Mouse (Mus musculus): ENCODE results near the gene Rnf220.

DNA sequence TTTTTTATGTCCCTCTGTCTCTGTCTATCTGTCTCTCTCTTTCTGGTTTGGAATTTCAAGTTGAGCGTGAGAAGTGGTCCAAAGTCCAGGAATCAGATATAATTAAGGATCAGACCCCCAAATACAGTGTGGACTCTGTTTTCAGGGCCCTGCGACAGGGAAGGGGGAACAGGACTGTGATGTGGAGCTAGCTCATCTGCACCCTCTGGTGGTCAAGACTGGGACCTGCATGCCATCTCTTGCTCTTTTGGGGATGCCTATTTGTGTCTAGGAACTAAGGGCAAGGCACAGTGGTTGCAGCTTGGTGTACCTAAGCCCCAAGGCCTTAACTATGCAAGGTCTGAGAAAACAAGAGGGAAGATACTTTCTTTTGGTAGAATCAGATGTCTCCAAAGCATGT is 229.6 kb downstream of the Rnf220 start:
- TF ChIP-seq POLR2A (IDR thresholded peaks at IDR 0.05; ENCODE audit: low read depth, low read length) (no peak), CTCF (IDR thresholded peaks at IDR 0.05; ENCODE audit: extremely low read depth, insufficient read length, insufficient replicate concordance, low read depth, low read length) (peak; percentile 94; the same call in 1 of the 2 replicates)

Data from small intestine, adult 2 months (tissue).